Mouse (Mus musculus) C2C12 (cell line): ENCODE data around the gene S100pbp.

ENCODE experiments used
- CTCF ChIP-seq: IDR thresholded peaks from one replicate; pipeline ENCODE4 v1.5.1; 2011; ENCODE audit not compliant: control insufficient read depth, insufficient read depth, insufficient read length
- MAX ChIP-seq: IDR thresholded peaks from one replicate; pipeline ENCODE4 v1.6.1; 2011; ENCODE audit warnings: mild to moderate bottlenecking, control low read depth
- MYOD1 ChIP-seq: IDR thresholded peaks from one replicate; pipeline ENCODE4 v1.6.1; 2011; ENCODE audit warnings: low read depth; ENCODE audit not compliant: control insufficient read depth, insufficient read length
- MYOG ChIP-seq: IDR thresholded peaks from one replicate; pipeline ENCODE4 v1.6.1; 2011; ENCODE audit not compliant: control insufficient read depth, insufficient read length; ENCODE audit errors: extremely low read depth
- USF1 ChIP-seq: IDR thresholded peaks from one replicate; pipeline ENCODE4 v1.6.1; 2011; ENCODE audit warnings: low read depth, mild to moderate bottlenecking, control low read depth, moderate library complexity

GRCm38 (mm10) chr4:129129387-129129786, 60.1 kb downstream of the S100pbp start:
- no peak for TF ChIP-seq CTCF
- TF ChIP-seq USF1: no peak
- no peak for TF ChIP-seq MYOG
- no peak for TF ChIP-seq MYOD1
- no peak for TF ChIP-seq MAX
